Comparison of ENCODE assay signal across 8 mouse cellular contexts in genomic region chr11:50431134-50432068, GRCm38 (mm10). TPM values are rescaled to one million over a fixed set of nuclear protein-coding genes. Genes with fewer than 3 reads are reported as not detected.
DNase-seq lines count a peak whose midpoint lies in the region; ATAC-seq and TF ChIP-seq lines count a peak whose summit lies in the region.

No protein-coding gene starts in this region.

- no peaks in the 10 kb centered on the region for H3K9me3 ChIP-seq in limb, embryonic 13.5 days
- no peaks in the 10 kb centered on the region for H3K9me3 ChIP-seq in midbrain, embryonic 15.5 days

- TF ChIP-seq EP300 in heart, adult 2 months (IDR thresholded peaks at IDR 0.05; ENCODE audit: insufficient read depth, low read depth, low read length), result no peak; the same call in 1 of the 2 replicates

- peak; percentile 33 for DNase-seq in lung, adult 2 months
- no peak for DNase-seq in lung, postnatal 25 days (ENCODE audit: low spot score)
- peak; percentile 52 for DNase-seq in c-Kit-positive CD71-negative TER-119-negative erythroid progenitor cells, embryonic 14.5 days (ENCODE audit: low read depth)
- peak; percentile 25 to 47 for DNase-seq in heart, adult 2 months
- DNase-seq in right cerebral cortex, postnatal 14 days, result no peak
- DNase-seq in left cerebral cortex, postnatal 10 days (ENCODE audit: extremely low spot score in 1 of 2, low spot score in 2 of 2), result no peak

- no peaks in the 10 kb centered on the region for H3K36me3 ChIP-seq in heart, adult 2 months (ENCODE audit: control insufficient read depth, insufficient read depth, low read length)
- H3K36me3 ChIP-seq in limb, embryonic 13.5 days, result no peaks in the 10 kb centered on the region
- H3K36me3 ChIP-seq in midbrain, embryonic 15.5 days (replicated peaks), result no peaks in the 10 kb centered on the region

- H3K27ac ChIP-seq in heart, adult 2 months, result peak overlapping the region; percentile 98
- peak overlapping the region; percentile 93 for H3K27ac ChIP-seq in limb, embryonic 13.5 days
- peak overlapping the region; percentile 98 for H3K27ac ChIP-seq in midbrain, embryonic 15.5 days

- no peak for TF ChIP-seq CTCF in lung, adult 2 months (IDR thresholded peaks at IDR 0.05; ENCODE audit: insufficient read depth, low read length)
- no peak for TF ChIP-seq CTCF in heart, adult 2 months (IDR thresholded peaks at IDR 0.05)

- peaks cover 4% of the 10 kb centered on the region; the same call in 1 of the 2 replicates for H3K79me2 ChIP-seq in heart, adult 2 months (replicated peaks; ENCODE audit: control insufficient read depth, insufficient read depth, low read length)

- WGBS in lung, adult 2 months, result 34% methylated on average over 32 of the region's 32 CpGs
- 30% methylated on average over 32 of the region's 32 CpGs for WGBS in heart, adult 2 months
- 34% methylated on average over 32 of the region's 32 CpGs for WGBS in limb, embryonic 13.5 days
- WGBS in midbrain, embryonic 15.5 days, result 31% methylated on average over 32 of the region's 32 CpGs

- peak overlapping the region; percentile 88 for H3K4me3 ChIP-seq in lung, adult 2 months (replicated peaks; ENCODE audit: extremely low read depth, low read depth, low read length)
- H3K4me3 ChIP-seq in heart, adult 2 months, result peak overlapping the region; percentile 92
- peak overlapping the region; percentile 76 for H3K4me3 ChIP-seq in limb, embryonic 13.5 days
- peak overlapping the region; percentile 92 for H3K4me3 ChIP-seq in midbrain, embryonic 15.5 days

- TF ChIP-seq POLR2A in lung, adult 2 months (IDR thresholded peaks at IDR 0.05; ENCODE audit: borderline replicate concordance, extremely low read depth, low read depth, low read length), result peak; percentile 43; the same call in 1 of the 2 replicates
- peak; percentile 73 for TF ChIP-seq POLR2A in heart, adult 2 months (IDR thresholded peaks at IDR 0.05; ENCODE audit: insufficient read depth, low read depth, low read length)

- ATAC-seq in limb, embryonic 13.5 days (ENCODE audit: low FRiP score, low read depth), result peak; percentile 18
- peak; percentile 22; the same call in 1 of the 2 replicates for ATAC-seq in midbrain, embryonic 15.5 days (replicated peaks)

- intact Hi-C loops in heart, adult 2 months (cut with DNase I), result no loop called here
- intact Hi-C loops in left cerebral cortex, postnatal 10 days (cut with DNase I), result no loop called here

- H3K4me1 ChIP-seq in lung, adult 2 months (ENCODE audit: control insufficient read depth, insufficient read depth, low read length), result no peaks in the 10 kb centered on the region
- peaks cover 3% of the 10 kb centered on the region for H3K4me1 ChIP-seq in heart, adult 2 months (ENCODE audit: control insufficient read depth, insufficient read depth, low read length)
- H3K4me1 ChIP-seq in limb, embryonic 13.5 days, result peaks cover 11% of the 10 kb centered on the region
- peaks cover 11% of the 10 kb centered on the region for H3K4me1 ChIP-seq in midbrain, embryonic 15.5 days

- peak overlapping the region; percentile 97 for H3K9ac ChIP-seq in heart, adult 2 months (ENCODE audit: low read depth, low read length)
- peak overlapping the region; percentile 87 for H3K9ac ChIP-seq in limb, embryonic 13.5 days
- peak overlapping the region; percentile 94 for H3K9ac ChIP-seq in midbrain, embryonic 15.5 days

- peak overlapping the region; percentile 73 for H3K4me2 ChIP-seq in limb, embryonic 13.5 days (replicated peaks)
- peak overlapping the region; percentile 68 for H3K4me2 ChIP-seq in midbrain, embryonic 15.5 days

- no peaks in the 10 kb centered on the region for H3K27me3 ChIP-seq in heart, adult 2 months (ENCODE audit: control insufficient read depth, insufficient read depth, low read length)
- H3K27me3 ChIP-seq in limb, embryonic 13.5 days, result no peaks in the 10 kb centered on the region
- no peaks in the 10 kb centered on the region for H3K27me3 ChIP-seq in midbrain, embryonic 15.5 days (replicated peaks)

RNA-seq across cellular contexts. Expression of gene Rufy1, which starts 0.5 kb away (rescaled TPM):
- polyA plus RNA-seq in lung, adult 2 months (2012; rRNA removed), result 20.0 and 22.1 TPM in 2 replicates
- total RNA-seq in heart, adult 2 months (2021), result 10 to 100 TPM; 27.6 to 30.4 TPM
- polyA plus RNA-seq in heart, adult 2 months (2012; rRNA removed), result 26.0 and 41.4 TPM in 2 replicates
- 22.8 and 27.9 TPM in 2 replicates for polyA plus RNA-seq in limb, embryonic 13.5 days (2015; fragmentation: Nextera tagmentation; extraction: Ambion mirVana)
- 28.1 and 29.5 TPM in 2 replicates for polyA plus RNA-seq in midbrain, embryonic 15.5 days (2015; fragmentation: Nextera tagmentation; extraction: Ambion mirVana)
- 10 to 100 TPM; 20.6 to 22.5 TPM for total RNA-seq in left cerebral cortex, postnatal 10 days (2021)

RNA-seq across cellular contexts. Expression of gene Hnrnph1, which starts 54.6 kb away (rescaled TPM):
- polyA plus RNA-seq in lung, adult 2 months (2012; rRNA removed), result 53.9 and 94.9 TPM in 2 replicates
- total RNA-seq in heart, adult 2 months (2021), result 100 to 1,000 TPM; 110 to 114 TPM
- polyA plus RNA-seq in heart, adult 2 months (2012; rRNA removed), result 56.3 and 103 TPM in 2 replicates
- 572 and 577 TPM in 2 replicates for polyA plus RNA-seq in limb, embryonic 13.5 days (2015; fragmentation: Nextera tagmentation; extraction: Ambion mirVana)
- polyA plus RNA-seq in midbrain, embryonic 15.5 days (2015; fragmentation: Nextera tagmentation; extraction: Ambion mirVana), result 509 and 525 TPM in 2 replicates
- total RNA-seq in left cerebral cortex, postnatal 10 days (2021), result 100 to 1,000 TPM; 242 to 260 TPM

Comparison
In these comparisons a context has a peak if more than half of its experiments do, and no peak if none do; other contexts are left out.
1. DNase-seq: peak in lung, adult 2 months (single experiment), c-Kit-positive CD71-negative TER-119-negative erythroid progenitor cells, embryonic 14.5 days (single experiment) and heart, adult 2 months (2 of 2); none in lung, postnatal 25 days (single experiment), right cerebral cortex, postnatal 14 days (single experiment) and left cerebral cortex, postnatal 10 days (0 of 2).
2. Peak in every context shown above with its lines, with median percentiles within 50 percentile points of each other: H3K4me3 ChIP-seq, H3K27ac ChIP-seq and H3K9ac ChIP-seq.